Comparison of ENCODE assay signal across 8 mouse cellular contexts in the genomic region with DNA sequence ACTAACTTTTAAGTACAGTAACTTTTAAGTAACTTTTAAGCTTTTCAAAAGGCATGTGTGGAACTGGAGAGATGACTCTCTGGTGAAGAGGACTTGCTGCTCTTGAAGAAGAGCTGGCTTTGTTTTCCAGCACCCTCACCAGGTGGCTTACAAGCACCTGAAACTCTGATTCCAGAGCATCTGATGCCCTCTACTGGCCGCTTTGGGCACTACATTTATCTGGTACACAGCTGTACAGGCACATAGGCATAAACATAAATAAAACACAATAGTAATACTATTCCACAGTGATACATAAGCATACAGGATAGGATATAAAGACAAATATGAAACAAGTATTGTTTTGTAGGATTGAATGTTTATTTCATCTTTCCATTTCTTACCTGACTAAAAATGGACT.
DNase-seq lines count a peak whose midpoint lies in the region; ATAC-seq and TF ChIP-seq lines count a peak whose summit lies in the region.

No protein-coding gene starts in this region.

- H3K36me3 ChIP-seq in midbrain, embryonic 14.5 days (ENCODE audit: control insufficient read depth, insufficient read depth, low read length), result no peaks in the 10 kb centered on the region
- no peaks in the 10 kb centered on the region for H3K36me3 ChIP-seq in midbrain, embryonic 15.5 days (replicated peaks)
- no peaks in the 10 kb centered on the region for H3K36me3 ChIP-seq in embryonic facial prominence, embryonic 14.5 days (ENCODE audit: control insufficient read depth, insufficient read depth, low read length)
- H3K36me3 ChIP-seq in midbrain, postnatal 0 days (ENCODE audit: insufficient read depth, low read length), result no peaks in the 10 kb centered on the region

- peak; percentile 3 for DNase-seq in gastrocnemius, adult 18-20 months (ENCODE audit: low spot score)
- no peak for DNase-seq in gastrocnemius, adult 8-10 months (ENCODE audit: low spot score in 2 of 2)
- peak; percentile 55 for DNase-seq in midbrain, embryonic 14.5 days
- peak; percentile 15 for DNase-seq in adrenal gland, adult 2 months
- DNase-seq in embryonic facial prominence, embryonic 14.5 days (ENCODE audit: low spot score), result peak; percentile 4
- DNase-seq in midbrain, postnatal 0 days (ENCODE audit: low spot score), result peak; percentile 31
- DNase-seq in Muller cell, postnatal 12 days (ENCODE audit: inconsistent ontology term), result no peak

- 2% methylated on average over 1 of the region's 1 CpGs for WGBS in midbrain, embryonic 14.5 days
- WGBS in midbrain, embryonic 15.5 days, result 2% methylated on average over 1 of the region's 1 CpGs
- 0% methylated on average over 1 of the region's 1 CpGs for WGBS in embryonic facial prominence, embryonic 14.5 days
- WGBS in midbrain, postnatal 0 days, result 0% methylated on average over 1 of the region's 1 CpGs

- TF ChIP-seq CTCF in midbrain, postnatal 0 days (IDR thresholded peaks at IDR 0.05), result peak; percentile 59

- ATAC-seq in midbrain, embryonic 14.5 days (ENCODE audit: low FRiP score, low TSS enrichment), result no peak
- ATAC-seq in midbrain, embryonic 15.5 days (replicated peaks), result no peak
- ATAC-seq in embryonic facial prominence, embryonic 14.5 days (ENCODE audit: low read depth), result no peak
- ATAC-seq in midbrain, postnatal 0 days (ENCODE audit: low FRiP score), result no peak

- H3K9me3 ChIP-seq in midbrain, embryonic 14.5 days (ENCODE audit: control insufficient read depth, low read length), result no peaks in the 10 kb centered on the region
- H3K9me3 ChIP-seq in midbrain, embryonic 15.5 days, result no peaks in the 10 kb centered on the region
- H3K9me3 ChIP-seq in embryonic facial prominence, embryonic 14.5 days (ENCODE audit: control insufficient read depth, low read length), result no peaks in the 10 kb centered on the region
- no peaks in the 10 kb centered on the region for H3K9me3 ChIP-seq in midbrain, postnatal 0 days (ENCODE audit: low read length)

- no peaks in the 10 kb centered on the region for H3K27me3 ChIP-seq in midbrain, embryonic 14.5 days (ENCODE audit: control insufficient read depth, insufficient read depth, low read length)
- H3K27me3 ChIP-seq in midbrain, embryonic 15.5 days (replicated peaks), result no peaks in the 10 kb centered on the region
- H3K27me3 ChIP-seq in embryonic facial prominence, embryonic 14.5 days (replicated peaks; ENCODE audit: control insufficient read depth, insufficient read depth, low read length), result no peaks in the 10 kb centered on the region
- H3K27me3 ChIP-seq in midbrain, postnatal 0 days (ENCODE audit: insufficient read depth, low read length), result no peaks in the 10 kb centered on the region

- H3K4me3 ChIP-seq in midbrain, embryonic 14.5 days (replicated peaks; ENCODE audit: low read depth, low read length), result no peak overlapping the region
- no peak overlapping the region for H3K4me3 ChIP-seq in midbrain, embryonic 15.5 days
- no peak overlapping the region for H3K4me3 ChIP-seq in embryonic facial prominence, embryonic 14.5 days (ENCODE audit: low read depth, low read length)
- H3K4me3 ChIP-seq in midbrain, postnatal 0 days (ENCODE audit: low read depth, low read length), result no peak overlapping the region

- no peaks in the 10 kb centered on the region for H3K4me1 ChIP-seq in midbrain, embryonic 14.5 days (ENCODE audit: control insufficient read depth, insufficient read depth, low read length)
- no peaks in the 10 kb centered on the region for H3K4me1 ChIP-seq in midbrain, embryonic 15.5 days
- no peaks in the 10 kb centered on the region for H3K4me1 ChIP-seq in embryonic facial prominence, embryonic 14.5 days (ENCODE audit: control insufficient read depth, insufficient read depth, low read length)
- no peaks in the 10 kb centered on the region for H3K4me1 ChIP-seq in midbrain, postnatal 0 days (ENCODE audit: insufficient read depth, low read length)

- H3K9ac ChIP-seq in midbrain, embryonic 14.5 days (replicated peaks; ENCODE audit: low read length), result no peak overlapping the region
- H3K9ac ChIP-seq in midbrain, embryonic 15.5 days, result no peak overlapping the region
- no peak overlapping the region for H3K9ac ChIP-seq in embryonic facial prominence, embryonic 14.5 days (ENCODE audit: low read depth, low read length)
- H3K9ac ChIP-seq in midbrain, postnatal 0 days (replicated peaks; ENCODE audit: low read length, poor library complexity, severe bottlenecking), result no peak overlapping the region

- H3K27ac ChIP-seq in midbrain, embryonic 14.5 days (replicated peaks; ENCODE audit: low read depth, low read length), result no peak overlapping the region
- no peak overlapping the region for H3K27ac ChIP-seq in midbrain, embryonic 15.5 days
- H3K27ac ChIP-seq in embryonic facial prominence, embryonic 14.5 days (replicated peaks; ENCODE audit: low read depth, low read length), result no peak overlapping the region
- H3K27ac ChIP-seq in midbrain, postnatal 0 days (ENCODE audit: low read depth, low read length), result no peak overlapping the region

- H3K4me2 ChIP-seq in midbrain, embryonic 14.5 days (ENCODE audit: low read length), result no peak overlapping the region
- no peak overlapping the region for H3K4me2 ChIP-seq in midbrain, embryonic 15.5 days
- H3K4me2 ChIP-seq in embryonic facial prominence, embryonic 14.5 days (ENCODE audit: low read depth, low read length), result no peak overlapping the region
- no peak overlapping the region for H3K4me2 ChIP-seq in midbrain, postnatal 0 days (ENCODE audit: low read depth, low read length, poor library complexity, severe bottlenecking)

Comparison
In these comparisons a context has a peak if more than half of its experiments do, and no peak if none do; other contexts are left out.
1. DNase-seq: peak in gastrocnemius, adult 18-20 months (single experiment), midbrain, embryonic 14.5 days (single experiment), adrenal gland, adult 2 months (single experiment), embryonic facial prominence, embryonic 14.5 days (single experiment) and midbrain, postnatal 0 days (single experiment); none in gastrocnemius, adult 8-10 months (0 of 2) and Muller cell, postnatal 12 days (single experiment).